19 mouse cellular contexts compared by ENCODE assay signal in the genomic region with DNA sequence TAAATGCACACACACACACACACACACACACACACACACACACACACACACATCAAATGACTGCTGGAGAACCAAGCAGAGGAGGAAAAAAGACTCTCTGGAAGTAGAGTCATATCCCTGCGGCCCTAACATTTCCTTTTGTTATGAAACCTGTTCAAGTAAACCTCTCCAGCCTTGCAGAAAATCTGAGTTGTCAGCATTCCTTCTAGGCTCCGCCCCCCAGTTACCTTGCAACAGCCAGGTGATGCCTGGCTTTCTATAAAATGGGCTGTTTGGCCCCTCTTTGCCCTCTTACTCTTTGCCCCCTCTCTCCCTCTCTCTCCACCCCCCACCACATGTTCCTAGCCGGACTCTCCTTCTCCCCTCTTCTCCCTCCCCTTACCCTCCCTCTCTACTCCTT.
"Had no signal": no experiment of that assay in that cellular context is flagged by ENCODE, and none has a peak within 500 bp of the region (broad histone marks: within the 10 kb centered on the region; RNA-seq: fewer than 3 reads in every experiment).

No protein-coding gene starts in this region.

- H3K36me3 ChIP-seq: midbrain, embryonic 10.5 days; midbrain, embryonic 12.5 days; neural tube, embryonic 13.5 days; neural tube, embryonic 15.5 days had no signal

- ATAC-seq: midbrain, embryonic 16.5 days had no signal

- H3K9me3 ChIP-seq: midbrain, embryonic 10.5 days; midbrain, embryonic 12.5 days; neural tube, embryonic 13.5 days; neural tube, embryonic 15.5 days had no signal

- H3K4me2 ChIP-seq: lung, embryonic 14.5 days; midbrain, embryonic 12.5 days; neural tube, embryonic 13.5 days; neural tube, embryonic 15.5 days had no signal

- DNase-seq: lung, adult 18-20 months; lung, embryonic 14.5 days; lung, postnatal 10 days; lung, postnatal 4 days; midbrain, embryonic 14.5 days; retina, postnatal 1 day; right cerebral cortex, adult 18-20 months; right cerebral cortex, postnatal 25 days; right cerebral cortex, postnatal 4 days; spleen, adult 18-20 months; thymus, adult 18-20 months; thymus, postnatal 14 days; thymus, postnatal 36 days had no signal

- H3K27ac ChIP-seq: midbrain, embryonic 10.5 days; midbrain, embryonic 12.5 days; neural tube, embryonic 13.5 days; neural tube, embryonic 15.5 days had no signal

- H3K27me3 ChIP-seq: midbrain, embryonic 12.5 days; neural tube, embryonic 13.5 days; neural tube, embryonic 15.5 days had no signal

- H3K9ac ChIP-seq: lung, embryonic 14.5 days; midbrain, embryonic 12.5 days; neural tube, embryonic 13.5 days; neural tube, embryonic 15.5 days had no signal

- H3K4me3 ChIP-seq: midbrain, embryonic 10.5 days; midbrain, embryonic 12.5 days; myocyte; neural tube, embryonic 13.5 days; neural tube, embryonic 15.5 days had no signal

- H3K4me1 ChIP-seq: midbrain, embryonic 10.5 days; neural tube, embryonic 13.5 days; neural tube, embryonic 15.5 days had no signal
